Mouse (Mus musculus): Measurements from ENCODE around the gene 4933411K16Rik. TPM values are rescaled to one million over a fixed set of nuclear protein-coding genes. Genes with fewer than 3 reads are reported as not detected.

4933411K16Rik gene
- total and polyA plus RNA-seq, 2 experiments, result 7.0 to 17.1 TPM

GRCm38 (mm10) chr19:42072802-42073201 is 20.8 kb downstream of the 4933411K16Rik start:
- WGBS, result 29% methylated on average over 7 of the region's 7 CpGs
- TF ChIP-seq CTCF (IDR thresholded peaks at IDR 0.05; ENCODE audit: low read depth, low read length) (peak; percentile 57), POLR2A (IDR thresholded peaks at IDR 0.05; ENCODE audit: extremely low read depth, insufficient read depth, low read length) (no peak)
- H3K79me2 ChIP-seq (ENCODE audit: control insufficient read depth, insufficient read depth, low read length), result no peaks in the 10 kb centered on the region
- peak overlapping the region; percentile 53 for H3K9ac ChIP-seq (ENCODE audit: low read depth, low read length)
- no peak overlapping the region for H3K4me3 ChIP-seq (ENCODE audit: insufficient read depth, low read depth, low read length)
- peaks cover 11% of the 10 kb centered on the region for H3K4me1 ChIP-seq (ENCODE audit: control insufficient read depth, insufficient read depth, low read length)
- H3K27me3 ChIP-seq (ENCODE audit: control insufficient read depth, insufficient read depth, low read length), result no peaks in the 10 kb centered on the region
- DNase-seq (ENCODE audit: extremely low read depth, low read depth, low spot score), result peak; percentile 79
- peak overlapping the region; percentile 96 for H3K27ac ChIP-seq (replicated peaks; ENCODE audit: insufficient read depth, low read depth, low read length)
- peaks cover 12% of the 10 kb centered on the region for H3K36me3 ChIP-seq (ENCODE audit: control insufficient read depth, insufficient read depth, low read length)

GRCm38 (mm10) chr19:42075051-42075450 is 23.0 kb downstream of the 4933411K16Rik start:
- Histone ChIP-seq H3K36me3 (ENCODE audit: control insufficient read depth, insufficient read depth, low read length) (peaks cover 5% of the 10 kb centered on the region), H3K9ac (ENCODE audit: low read depth, low read length) (no peak overlapping the region), H3K4me3 (ENCODE audit: insufficient read depth, low read depth, low read length) (no peak overlapping the region), H3K4me1 (ENCODE audit: control insufficient read depth, insufficient read depth, low read length) (peaks cover 11% of the 10 kb centered on the region), H3K79me2 (ENCODE audit: control insufficient read depth, insufficient read depth, low read length) (no peaks in the 10 kb centered on the region), H3K27me3 (ENCODE audit: control insufficient read depth, insufficient read depth, low read length) (no peaks in the 10 kb centered on the region), H3K27ac (replicated peaks; ENCODE audit: insufficient read depth, low read depth, low read length) (no peak overlapping the region)
- TF ChIP-seq CTCF (IDR thresholded peaks at IDR 0.05; ENCODE audit: low read depth, low read length) (no peak), POLR2A (IDR thresholded peaks at IDR 0.05; ENCODE audit: extremely low read depth, insufficient read depth, low read length) (no peak)
- 89% methylated on average over 2 of the region's 2 CpGs for WGBS
- DNase-seq (ENCODE audit: extremely low read depth, low read depth, low spot score), result no peak

GRCm38 (mm10) chr19:42075992-42076391 is 23.9 kb downstream of the 4933411K16Rik start:
- no peak for TF ChIP-seq POLR2A (IDR thresholded peaks at IDR 0.05; ENCODE audit: extremely low read depth, insufficient read depth, low read length)
- no peak for TF ChIP-seq CTCF (IDR thresholded peaks at IDR 0.05; ENCODE audit: low read depth, low read length)
- no peaks in the 10 kb centered on the region for H3K27me3 ChIP-seq (ENCODE audit: control insufficient read depth, insufficient read depth, low read length)
- H3K9ac ChIP-seq (ENCODE audit: low read depth, low read length), result no peak overlapping the region
- H3K79me2 ChIP-seq (ENCODE audit: control insufficient read depth, insufficient read depth, low read length), result no peaks in the 10 kb centered on the region
- H3K4me3 ChIP-seq (ENCODE audit: insufficient read depth, low read depth, low read length), result no peak overlapping the region
- no peaks in the 10 kb centered on the region for H3K36me3 ChIP-seq (ENCODE audit: control insufficient read depth, insufficient read depth, low read length)
- WGBS, result 96% methylated on average over 16 of the region's 16 CpGs
- no peak overlapping the region for H3K27ac ChIP-seq (replicated peaks; ENCODE audit: insufficient read depth, low read depth, low read length)
- no peak for DNase-seq (ENCODE audit: extremely low read depth, low read depth, low spot score)
- H3K4me1 ChIP-seq (ENCODE audit: control insufficient read depth, insufficient read depth, low read length), result peaks cover 9% of the 10 kb centered on the region

- no peak for DNase-seq (ENCODE audit: extremely low read depth, low read depth, low spot score)
- Histone ChIP-seq H3K27ac (replicated peaks; ENCODE audit: insufficient read depth, low read depth, low read length) (no peak overlapping the region), H3K4me3 (ENCODE audit: insufficient read depth, low read depth, low read length) (no peak overlapping the region), H3K4me1 (ENCODE audit: control insufficient read depth, insufficient read depth, low read length) (no peaks in the 10 kb centered on the region), H3K36me3 (ENCODE audit: control insufficient read depth, insufficient read depth, low read length) (no peaks in the 10 kb centered on the region), H3K27me3 (ENCODE audit: control insufficient read depth, insufficient read depth, low read length) (no peaks in the 10 kb centered on the region), H3K79me2 (ENCODE audit: control insufficient read depth, insufficient read depth, low read length) (no peaks in the 10 kb centered on the region), H3K9ac (ENCODE audit: low read depth, low read length) (no peak overlapping the region)
- WGBS, result 95% methylated on average over 8 of the region's 8 CpGs
- TF ChIP-seq POLR2A (IDR thresholded peaks at IDR 0.05; ENCODE audit: extremely low read depth, insufficient read depth, low read length) (no peak), CTCF (IDR thresholded peaks at IDR 0.05; ENCODE audit: low read depth, low read length) (no peak)
Observed at GRCm38 (mm10) chr19:42078566-42078965, 26.5 kb downstream of the 4933411K16Rik start.

GRCm38 (mm10) chr19:42079006-42079405 is 27.0 kb downstream of the 4933411K16Rik start:
- 95% methylated on average over 12 of the region's 12 CpGs for WGBS
- H3K27ac ChIP-seq (replicated peaks; ENCODE audit: insufficient read depth, low read depth, low read length), result no peak overlapping the region
- TF ChIP-seq CTCF (IDR thresholded peaks at IDR 0.05; ENCODE audit: low read depth, low read length) (no peak), POLR2A (IDR thresholded peaks at IDR 0.05; ENCODE audit: extremely low read depth, insufficient read depth, low read length) (no peak)
- no peak overlapping the region for H3K9ac ChIP-seq (ENCODE audit: low read depth, low read length)
- H3K27me3 ChIP-seq (ENCODE audit: control insufficient read depth, insufficient read depth, low read length), result no peaks in the 10 kb centered on the region
- H3K4me1 ChIP-seq (ENCODE audit: control insufficient read depth, insufficient read depth, low read length), result no peaks in the 10 kb centered on the region
- DNase-seq (ENCODE audit: extremely low read depth, low read depth, low spot score), result no peak
- H3K79me2 ChIP-seq (ENCODE audit: control insufficient read depth, insufficient read depth, low read length), result no peaks in the 10 kb centered on the region
- no peak overlapping the region for H3K4me3 ChIP-seq (ENCODE audit: insufficient read depth, low read depth, low read length)
- no peaks in the 10 kb centered on the region for H3K36me3 ChIP-seq (ENCODE audit: control insufficient read depth, insufficient read depth, low read length)

GRCm38 (mm10) chr19:42079950-42080349 is 27.9 kb downstream of the 4933411K16Rik start:
- Histone ChIP-seq H3K27ac (replicated peaks; ENCODE audit: insufficient read depth, low read depth, low read length) (no peak overlapping the region), H3K4me3 (ENCODE audit: insufficient read depth, low read depth, low read length) (no peak overlapping the region), H3K27me3 (ENCODE audit: control insufficient read depth, insufficient read depth, low read length) (no peaks in the 10 kb centered on the region), H3K79me2 (ENCODE audit: control insufficient read depth, insufficient read depth, low read length) (no peaks in the 10 kb centered on the region), H3K4me1 (ENCODE audit: control insufficient read depth, insufficient read depth, low read length) (no peaks in the 10 kb centered on the region), H3K9ac (ENCODE audit: low read depth, low read length) (no peak overlapping the region), H3K36me3 (ENCODE audit: control insufficient read depth, insufficient read depth, low read length) (no peaks in the 10 kb centered on the region)
- WGBS, result 62% methylated on average over 5 of the region's 5 CpGs
- DNase-seq (ENCODE audit: extremely low read depth, low read depth, low spot score), result no peak
- no peak for TF ChIP-seq POLR2A (IDR thresholded peaks at IDR 0.05; ENCODE audit: extremely low read depth, insufficient read depth, low read length)
- no peak for TF ChIP-seq CTCF (IDR thresholded peaks at IDR 0.05; ENCODE audit: low read depth, low read length)

All from liver, adult 2 months (tissue).